Mouse (Mus musculus) fat pad, adult 2 months (tissue): ENCODE results near the gene Tmed1.
"Not testable (repeated sequence)": the region's sequence is repeated elsewhere in the genome, so short reads cannot be mapped to it uniquely, and the experiment has no call there.

ENCODE experiments used
- DNase-seq: peaks from one replicate; pipeline ENCODE4 v3.0.0-alpha.2; 2011; ENCODE audit warnings: low read depth, low spot score; ENCODE audit errors: extremely low read depth

The Tmed1 gene

GRCm38 (mm10) chr9:21509772-21510688, at the start of gene Tmed1:
Gene Tmed1, minus strand, starts transcription at chr9:21510252.
- peak; percentile 68 for DNase-seq

- DNase-seq, result no peak
Observed at GRCm38 (mm10) chr9:21559151-21559550, 49.1 kb upstream of the Tmed1 start.

GRCm38 (mm10) chr9:21558366-21558765, 48.3 kb upstream of the Tmed1 start:
- DNase-seq, result no peak

- no peak for DNase-seq
Observed at GRCm38 (mm10) chr9:21557556-21557955, 47.5 kb upstream of the Tmed1 start.

GRCm38 (mm10) chr9:21556996-21557395, 46.9 kb upstream of the Tmed1 start:
- no peak for DNase-seq

- no peak for DNase-seq
Observed at GRCm38 (mm10) chr9:21555198-21555742, 45.2 kb upstream of the Tmed1 start.

GRCm38 (mm10) chr9:21553607-21554273, 43.7 kb upstream of the Tmed1 start:
- no peak for DNase-seq

- no peak for DNase-seq
Observed at GRCm38 (mm10) chr9:21551049-21551448, 41.0 kb upstream of the Tmed1 start.

GRCm38 (mm10) chr9:21547075-21547941, 37.3 kb upstream of the Tmed1 start:
- no peak for DNase-seq

- DNase-seq, result no peak
Observed at GRCm38 (mm10) chr9:21546789-21547074, 36.7 kb upstream of the Tmed1 start, which contains the start of gene Carm1. Gene Carm1, plus strand, starts transcription at chr9:21546894.

GRCm38 (mm10) chr9:21545916-21546788, 36.1 kb upstream of the Tmed1 start:
- DNase-seq, result peak; percentile 88

- no peak for DNase-seq
Observed at GRCm38 (mm10) chr9:21545351-21545915, 35.4 kb upstream of the Tmed1 start.

- DNase-seq, result not testable (repeated sequence)
Observed at GRCm38 (mm10) chr9:21542001-21542400, 31.9 kb upstream of the Tmed1 start.

GRCm38 (mm10) chr9:21539981-21540753, 30.1 kb upstream of the Tmed1 start:
- DNase-seq, result no peak

GRCm38 (mm10) chr9:21537009-21537408, 27.0 kb upstream of the Tmed1 start:
- DNase-seq, result no peak

- DNase-seq, result no peak
Observed at GRCm38 (mm10) chr9:21536501-21536900, 26.4 kb upstream of the Tmed1 start.

GRCm38 (mm10) chr9:21527917-21528324, 17.9 kb upstream of the Tmed1 start:
- no peak for DNase-seq

- DNase-seq, result no peak
Observed at GRCm38 (mm10) chr9:21527100-21527801, 17.2 kb upstream of the Tmed1 start.

GRCm38 (mm10) chr9:21526634-21526944, 16.5 kb upstream of the Tmed1 start:
- no peak for DNase-seq
